Mouse (Mus musculus) ovary, adult 10 weeks (tissue): ENCODE measurements around the gene Olfr527. TPM values are rescaled to one million over a fixed set of nuclear protein-coding genes. Genes with fewer than 3 reads are reported as not detected.

ENCODE experiments used
- polyA plus RNA-seq: library from polyadenylated mRNA; stranded (reverse); fragments of 350-450 nt; fragmentation: Illumina TruSeq; extraction: RNeasy Lipid Tissue Mini Kit (QIAGEN cat#74804); gene quantifications from one replicate; pipeline ENCODE4 v1.2.3, GENCODE M21; 2014

Olfr527 gene
- not detected for polyA plus RNA-seq

GRCm38 (mm10) chr7:140333717-140334116 is at the start of gene Olfr527:
TSS of gene Olfr527 (plus strand) at chr7:140334017.

DNA sequence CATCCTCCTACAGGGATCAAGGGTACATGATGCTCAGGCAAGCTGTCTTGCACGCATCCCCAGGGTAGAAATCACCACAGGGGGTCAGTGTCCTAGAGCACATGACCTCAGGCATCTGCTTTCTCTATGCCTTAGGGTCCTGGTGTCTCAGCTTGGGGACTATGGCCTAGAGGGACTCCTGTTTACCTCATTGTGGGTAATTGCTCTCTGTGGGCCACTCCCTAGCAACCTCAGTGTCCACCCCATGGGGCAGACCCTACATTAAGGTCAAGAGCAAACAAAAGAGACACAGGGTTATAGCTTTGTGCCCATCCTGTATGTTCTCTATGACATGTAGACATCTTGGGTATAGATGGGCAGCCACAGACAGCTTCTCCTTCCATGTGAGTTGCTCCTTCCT is 13.3 kb upstream of the Olfr527 start, which contains the start of gene Olfr525:
TSS of gene Olfr525 (plus strand) at position 301 of the 400 bp plus-strand sequence.

DNA sequence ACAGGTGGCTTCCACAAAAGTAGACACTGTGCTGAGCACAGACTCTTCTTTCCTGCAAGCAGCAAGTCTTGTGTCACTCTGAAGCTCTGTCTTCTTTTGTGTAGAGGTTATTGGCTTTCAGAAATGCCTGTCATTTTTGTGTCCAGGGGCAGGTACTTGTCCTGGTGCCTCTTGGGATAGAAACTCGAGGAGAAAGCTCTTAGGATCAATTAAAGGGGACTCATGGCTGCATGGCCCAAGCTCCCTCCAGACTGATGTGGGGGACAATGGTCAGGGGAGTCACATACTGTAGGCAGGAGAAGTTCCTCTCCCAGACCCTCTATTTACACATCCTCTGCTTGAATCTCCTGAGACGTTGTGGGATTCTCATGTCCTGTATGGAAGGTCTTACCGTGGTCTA is 27.8 kb downstream of the Olfr527 start, which contains the start of gene Olfr60:
TSS of gene Olfr60 (minus strand) at position 101 of the 400 bp plus-strand sequence.

DNA sequence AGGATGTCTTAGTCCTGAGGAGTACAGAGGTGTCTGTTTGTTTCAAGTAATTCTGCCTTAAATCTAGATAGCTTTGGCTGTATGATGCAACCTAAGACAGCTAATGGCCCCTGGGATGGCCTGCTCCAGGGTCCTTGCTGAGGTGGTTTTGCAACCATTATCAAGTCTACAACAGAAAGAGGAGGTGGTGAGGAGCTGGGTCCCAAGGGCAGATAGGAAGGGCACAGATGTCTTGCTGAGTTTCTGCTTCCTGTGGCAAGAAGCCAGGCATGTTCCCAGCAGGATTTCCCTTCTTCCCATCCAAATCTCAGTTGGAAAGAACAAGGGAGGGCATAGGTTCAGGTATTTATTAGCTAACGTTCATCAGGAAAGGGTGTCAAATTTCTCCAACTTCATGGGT is 42.4 kb downstream of the Olfr527 start, which contains the start of gene Olfr530:
TSS of gene Olfr530 (minus strand) at position 101 of the 400 bp plus-strand sequence.

Other genes with a start within 250 kb of the Olfr527 start
- gene Prap1, start 240.6 kb upstream of the Olfr527 start, polyA plus RNA-seq = not detected
- gene Fuom, start 231.6 kb upstream of the Olfr527 start, polyA plus RNA-seq = 20.8 TPM
- 5.7 TPM for gene Paox, start 218.2 kb upstream of the Olfr527 start, polyA plus RNA-seq
- gene Echs1, start 217.5 kb upstream of the Olfr527 start, polyA plus RNA-seq = 99.4 TPM
- 3.0 TPM for gene Mtg1, start 196.5 kb upstream of the Olfr527 start, polyA plus RNA-seq
- 2.9 TPM for gene Sprn, start 179.1 kb upstream of the Olfr527 start, polyA plus RNA-seq
- not detected for gene Olfr522, start 169.3 kb upstream of the Olfr527 start, polyA plus RNA-seq
- gene Olfr523, start 160.8 kb upstream of the Olfr527 start, polyA plus RNA-seq = not detected
- not detected for gene Olfr524, start 128.1 kb upstream of the Olfr527 start, polyA plus RNA-seq
- gene Cd163l1, start 115.8 kb upstream of the Olfr527 start, polyA plus RNA-seq = not detected
- not detected for gene 5830411N06Rik, start 86.7 kb upstream of the Olfr527 start, polyA plus RNA-seq
- gene Olfr525, start 13.2 kb upstream of the Olfr527 start, polyA plus RNA-seq = not detected
- not detected for gene Olfr60, start 27.7 kb downstream of the Olfr527 start, polyA plus RNA-seq
- not detected for gene Olfr530, start 42.3 kb downstream of the Olfr527 start, polyA plus RNA-seq
- not detected for gene Olfr531, start 68.9 kb downstream of the Olfr527 start, polyA plus RNA-seq
- gene Olfr532, start 87.6 kb downstream of the Olfr527 start, polyA plus RNA-seq = not detected
- gene Olfr533, start 129.4 kb downstream of the Olfr527 start, polyA plus RNA-seq = not detected
- not detected for gene Olfr535, start 150.2 kb downstream of the Olfr527 start, polyA plus RNA-seq
- not detected for gene Olfr536, start 173.4 kb downstream of the Olfr527 start, polyA plus RNA-seq
- not detected for gene Olfr538, start 233.9 kb downstream of the Olfr527 start, polyA plus RNA-seq